Mouse (Mus musculus) urinary bladder, postnatal 25 days (tissue): Measurements from ENCODE around the gene Il12rb1.
A peak's percentile ranks its signal among the peaks of the same experiment; 100 is the strongest.

Source experiments
- DNase-seq: peaks from one replicate; pipeline ENCODE4 v3.0.0; 2022; ENCODE audit warnings: low spot score

Gene Il12rb1

DNA sequence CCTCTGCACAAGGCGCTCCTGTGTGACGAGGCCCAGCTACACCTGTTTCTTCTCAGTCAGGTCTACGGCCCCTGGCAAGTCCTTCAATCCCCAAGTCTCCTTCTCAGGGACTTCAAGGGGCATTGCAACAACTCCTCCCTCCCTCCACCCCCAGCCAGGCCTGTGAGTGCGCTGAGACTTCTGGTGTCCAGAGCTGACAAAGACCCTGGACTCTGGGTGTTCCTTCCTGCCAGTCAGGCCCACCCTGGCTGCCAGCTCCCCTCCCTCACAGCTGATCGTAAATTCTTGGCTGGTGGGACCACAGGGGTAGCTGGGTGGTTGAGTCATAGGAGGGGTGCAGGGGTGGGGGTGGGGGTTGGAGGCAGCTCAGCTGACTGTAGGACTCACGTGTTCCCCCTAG, 43.6 kb downstream of the Il12rb1 start:
- DNase-seq: no peak

DNA sequence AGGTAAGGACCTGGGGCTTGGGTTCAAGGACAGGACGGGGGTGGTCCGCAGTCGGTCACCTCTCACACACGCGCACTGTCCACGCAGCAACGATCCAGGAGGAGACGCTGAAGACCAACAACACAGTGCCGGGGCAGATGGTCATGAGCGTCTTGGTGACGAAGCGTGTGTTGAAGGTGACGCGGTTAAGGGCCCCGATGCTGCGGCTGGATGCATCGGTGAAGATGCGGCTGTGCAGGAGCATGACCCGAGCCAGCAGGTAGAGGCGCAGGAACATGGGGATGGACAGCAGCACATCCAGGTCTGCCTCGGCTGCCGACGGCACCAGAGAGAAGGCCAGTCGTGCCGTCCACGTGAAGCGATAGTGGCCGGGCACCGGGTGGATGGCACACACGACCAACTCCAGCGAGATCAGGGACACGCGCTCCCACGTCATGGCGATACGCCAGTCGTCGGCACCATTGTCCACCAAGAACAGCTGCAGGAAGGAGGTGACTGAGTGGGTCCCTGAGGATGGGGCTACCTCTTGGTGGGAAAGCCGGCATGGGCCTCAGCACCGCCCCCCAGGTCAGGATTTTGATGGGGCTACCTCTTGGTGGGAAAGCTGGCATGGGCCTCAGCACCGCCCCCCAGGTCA, 44.5 kb downstream of the Il12rb1 start:
- DNase-seq: no peak

DNA sequence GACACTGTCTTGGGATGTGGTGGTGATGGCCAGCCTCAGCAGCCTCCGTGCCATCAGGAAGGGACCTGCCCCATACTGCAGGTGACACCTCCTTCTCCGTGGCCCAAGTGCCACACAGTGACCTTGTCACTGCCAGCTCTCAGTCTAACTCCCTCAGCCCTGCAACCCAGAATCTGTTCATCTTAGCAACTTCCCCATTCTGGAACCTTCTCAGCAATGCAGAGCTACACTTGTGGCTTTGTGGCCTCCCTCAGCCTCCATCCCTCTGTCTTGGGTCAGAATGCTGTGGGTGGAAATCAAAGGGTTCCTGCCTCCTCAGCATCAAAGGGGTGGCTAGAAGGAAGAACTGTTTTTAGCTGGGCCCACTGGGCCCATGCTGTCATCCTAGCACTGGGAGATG, 45.6 kb downstream of the Il12rb1 start:
- DNase-seq: no peak

DNA sequence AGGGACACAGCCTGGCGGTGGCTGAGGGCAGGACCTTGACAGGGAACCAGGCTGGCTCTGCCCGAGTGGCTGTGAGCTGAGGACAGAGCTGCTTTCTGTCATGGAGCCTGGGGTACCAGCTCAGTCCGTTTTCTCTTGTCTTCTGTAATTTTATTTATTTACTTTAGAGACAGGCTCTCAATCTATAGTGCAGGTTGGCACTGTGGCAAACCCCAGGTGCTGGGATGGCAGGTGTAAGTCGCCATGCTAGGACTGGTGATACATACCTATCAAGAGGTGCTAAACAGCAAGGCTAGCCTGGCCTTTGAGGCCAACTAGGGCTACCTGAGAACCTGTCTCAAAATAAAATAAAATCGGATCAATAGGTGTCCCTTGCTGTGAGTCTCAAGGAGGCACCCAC, 47.8 kb downstream of the Il12rb1 start:
- DNase-seq: no peak

DNA sequence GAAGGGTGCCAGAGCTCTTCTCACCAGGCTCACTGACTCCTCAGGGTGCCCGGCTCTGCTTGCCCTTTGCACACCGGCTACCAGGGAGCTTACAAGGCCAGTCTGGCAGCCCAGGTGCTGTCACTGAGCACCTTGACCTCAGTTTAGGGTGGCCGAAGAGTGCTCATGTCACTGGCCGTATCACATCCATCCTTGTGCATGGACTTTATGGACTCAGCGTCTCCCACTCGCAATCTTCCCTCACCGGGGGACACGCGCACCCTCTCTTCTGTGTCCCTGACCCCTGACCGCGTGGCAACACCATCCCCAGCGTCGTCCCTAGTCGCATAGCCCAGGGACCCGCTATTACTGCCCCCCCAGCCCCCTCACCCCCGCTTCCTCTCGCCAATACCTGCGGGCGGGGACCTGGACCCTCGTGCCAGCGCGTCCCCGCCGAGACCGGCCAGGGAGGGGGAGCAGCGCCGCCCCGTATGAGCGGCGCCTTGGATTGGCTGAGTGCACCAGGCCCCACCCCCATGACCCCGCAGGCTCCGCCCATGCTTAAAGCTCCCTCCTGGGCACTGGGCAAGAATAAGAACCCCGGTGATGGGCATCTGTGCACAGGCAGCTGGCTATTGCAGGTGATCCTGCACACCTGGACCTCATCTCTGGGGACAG, 48.4 kb downstream of the Il12rb1 start:
- peak; percentile 68 for DNase-seq

DNA sequence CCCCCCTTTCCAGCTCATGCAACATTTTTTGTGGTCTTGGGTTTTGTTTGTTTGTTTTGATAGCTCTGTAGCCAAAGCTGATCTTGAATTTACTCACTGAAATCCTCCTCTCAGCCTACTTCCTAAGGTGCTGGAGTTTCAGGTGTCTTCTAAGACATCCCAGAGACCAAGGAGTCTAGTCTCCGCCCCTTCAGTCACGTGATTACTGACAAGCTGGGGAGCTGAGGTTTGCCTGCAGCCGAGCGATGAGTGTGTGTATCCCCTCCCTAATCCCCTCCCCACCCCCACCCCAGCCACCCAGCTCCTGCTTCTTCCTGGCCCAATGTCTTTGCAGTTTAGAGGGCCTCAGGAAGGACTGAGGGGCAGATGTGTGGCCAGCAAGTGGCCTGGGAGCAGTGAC, 49.3 kb downstream of the Il12rb1 start:
- DNase-seq: no peak

DNA sequence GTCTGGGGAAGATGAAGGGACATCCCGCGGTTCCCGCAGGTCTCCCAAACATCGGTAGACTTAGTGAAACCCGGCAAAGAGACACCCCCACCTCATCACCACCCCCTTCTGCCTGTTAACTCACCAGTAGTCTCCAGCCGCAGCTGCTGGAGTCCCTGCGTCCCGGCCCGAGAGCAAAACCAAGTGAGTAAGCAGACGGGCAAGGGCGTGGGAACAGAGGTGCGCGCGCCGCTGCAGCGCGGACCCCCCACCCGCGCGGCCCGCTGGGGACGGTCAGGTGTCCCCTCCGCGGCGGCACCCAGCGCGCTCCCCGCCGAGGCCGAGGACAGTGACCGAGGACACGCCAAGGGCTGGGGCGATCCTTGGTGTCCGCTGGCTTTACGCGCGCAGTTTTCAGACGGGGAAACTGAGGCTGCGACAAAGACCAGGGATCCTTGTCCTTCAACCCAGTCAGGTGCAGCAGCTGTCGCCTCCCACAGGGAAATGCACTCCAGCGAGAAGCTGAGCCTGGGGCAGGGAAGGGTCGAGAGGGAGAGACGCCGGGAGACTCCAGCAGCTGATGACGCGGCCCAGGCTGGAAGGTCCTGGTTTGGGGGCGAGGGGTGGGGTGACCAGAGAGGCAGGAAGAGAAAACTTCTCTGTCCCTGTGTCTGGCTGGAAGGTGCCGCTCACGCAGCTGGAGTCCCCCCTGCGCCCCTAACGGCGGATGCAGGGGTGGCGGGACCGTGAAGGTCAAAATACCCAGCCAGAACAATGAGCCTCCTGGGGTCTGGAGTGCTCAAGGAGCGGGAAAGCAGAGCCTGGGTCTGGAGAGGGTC, 54.8 kb downstream of the Il12rb1 start, which contains the start of gene Kcnn1:
TSS of gene Kcnn1 (minus strand) at position 435 of the 818 bp plus-strand sequence.
- no peak for DNase-seq

DNA sequence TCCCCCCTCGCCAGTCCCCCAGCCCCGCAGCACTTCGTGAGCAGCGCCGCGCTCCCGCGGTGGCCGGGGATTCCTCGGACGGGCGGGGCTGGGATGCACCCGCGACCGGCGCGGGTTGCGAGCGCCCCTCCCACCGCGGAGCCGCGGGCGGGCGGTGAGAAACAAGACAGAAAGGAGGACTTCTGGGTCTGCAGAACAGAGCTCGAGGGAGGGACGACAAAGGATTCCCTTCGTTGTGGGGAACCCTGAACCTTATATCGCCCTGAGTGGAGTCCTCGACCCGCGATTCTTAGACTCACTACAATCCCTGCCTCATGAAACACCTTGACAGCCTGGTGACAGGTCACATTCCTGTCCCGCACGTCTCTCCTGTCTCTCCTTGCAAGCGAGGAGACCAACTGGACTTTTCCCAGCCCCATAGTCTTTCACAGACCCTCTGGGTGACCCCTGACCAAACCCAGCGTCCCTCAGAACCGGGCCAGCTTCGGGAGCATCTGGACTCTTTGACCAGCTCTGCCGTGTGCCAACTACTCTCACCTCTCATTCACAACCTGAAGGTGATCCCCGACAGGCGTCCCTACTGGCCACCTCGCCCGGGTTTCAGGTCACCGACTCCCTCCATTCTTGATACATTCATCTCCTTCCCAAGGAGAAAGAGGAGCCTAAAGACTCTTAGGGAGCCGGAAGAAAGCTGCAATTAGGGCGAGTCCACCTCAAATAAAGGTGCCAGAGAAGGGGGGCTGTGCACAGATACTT, 55.9 kb downstream of the Il12rb1 start:
- no peak for DNase-seq

DNA sequence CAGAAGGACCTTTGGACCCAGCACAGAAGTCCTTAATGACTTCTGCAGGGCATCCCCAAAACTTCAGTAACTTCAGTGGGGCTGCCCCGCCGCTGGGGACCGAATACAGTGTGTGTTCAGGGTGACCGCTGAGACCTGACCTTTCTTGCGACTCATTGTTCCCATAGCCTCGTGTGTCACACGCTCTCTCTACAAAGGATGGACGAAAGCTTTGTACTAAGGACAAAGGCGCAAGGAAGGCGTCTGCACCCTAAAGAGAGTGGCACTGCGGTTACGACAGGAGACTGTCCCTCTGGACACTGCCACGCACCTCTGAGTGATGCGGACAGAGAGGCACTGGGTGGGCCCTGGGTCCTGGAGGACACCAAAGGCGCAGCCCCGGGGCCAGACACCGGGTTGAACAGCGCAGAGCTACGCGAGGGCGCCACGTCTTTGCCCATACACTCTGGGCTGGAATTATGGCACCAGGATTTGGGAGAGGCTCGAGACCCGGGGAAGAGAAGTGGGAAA, 56.5 kb downstream of the Il12rb1 start:
- DNase-seq: no peak

DNA sequence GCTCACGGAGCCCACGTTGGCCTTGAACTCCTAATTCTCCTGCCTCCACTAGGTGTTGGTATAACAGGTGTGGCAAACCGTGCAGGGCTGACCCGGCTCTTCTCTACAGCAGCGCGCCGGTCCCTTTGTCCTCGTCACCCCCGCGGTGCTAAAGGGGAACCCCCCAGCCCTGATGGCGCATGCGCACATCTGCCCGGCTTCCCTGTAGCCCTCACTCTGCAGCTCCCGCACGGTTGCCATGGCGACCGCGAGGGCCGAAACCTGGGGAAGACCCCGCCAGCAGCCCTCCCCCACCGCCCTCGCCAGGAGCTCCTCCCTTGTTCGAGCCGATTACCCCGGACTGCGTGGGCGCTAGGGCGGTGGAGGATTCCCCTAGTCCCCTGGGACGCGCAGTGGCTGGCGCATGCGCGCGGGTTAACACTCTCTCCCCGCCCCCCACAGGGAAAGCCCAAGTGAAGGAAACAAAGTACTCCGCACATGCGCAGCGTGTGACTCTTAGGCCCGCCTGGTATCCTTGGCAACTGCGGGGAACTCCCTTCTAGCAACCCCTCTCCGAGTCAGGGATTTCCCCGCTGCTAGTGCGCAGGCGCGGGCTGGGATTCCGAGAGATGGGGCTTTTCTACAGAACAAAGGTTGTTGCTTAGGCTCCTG, 57.2 kb downstream of the Il12rb1 start:
- peak; percentile 97 for DNase-seq

DNA sequence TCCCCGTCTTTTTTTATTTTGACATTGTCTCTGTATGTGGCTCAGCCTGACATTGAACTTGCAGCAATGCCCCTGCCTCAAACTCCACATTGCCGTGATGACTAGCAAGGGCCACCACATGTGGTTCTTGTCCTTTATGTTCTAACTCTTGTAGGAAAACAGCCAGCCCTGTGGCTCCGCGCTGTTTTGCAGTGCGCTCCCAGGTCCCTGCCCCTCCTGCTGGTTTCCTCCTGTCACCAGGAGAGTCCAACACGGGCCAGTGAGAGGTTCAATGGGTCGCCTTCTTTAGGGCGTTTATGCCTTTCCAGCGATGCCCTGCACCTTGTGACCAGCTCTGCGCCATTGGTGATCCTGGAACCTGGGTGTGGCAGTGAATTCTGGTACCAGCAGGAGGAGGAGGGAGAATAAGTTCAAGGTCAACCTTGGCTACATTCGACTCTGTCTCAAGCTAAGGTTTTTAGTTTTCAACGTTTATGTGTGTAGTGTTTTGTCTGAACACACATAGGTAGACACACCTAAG, 57.8 kb downstream of the Il12rb1 start:
- no peak for DNase-seq

DNA sequence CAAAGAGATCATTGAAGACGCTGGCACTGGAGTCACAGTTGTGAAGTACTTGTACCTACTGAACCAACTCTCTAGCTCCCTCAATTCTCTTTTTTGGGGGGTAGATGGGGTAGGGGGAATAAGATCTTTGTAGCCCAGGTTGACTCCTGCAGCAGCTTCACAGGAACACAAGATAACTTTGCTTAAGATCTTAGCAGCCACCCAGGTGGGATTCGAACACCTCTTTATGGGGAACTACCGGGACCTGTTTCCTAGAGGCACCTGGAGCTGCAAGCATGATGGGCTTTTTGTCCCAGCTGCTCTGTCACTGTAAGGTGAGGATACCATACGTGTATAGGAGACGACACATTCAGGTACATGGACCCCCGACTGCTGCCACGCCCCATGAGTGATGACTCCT, 58.3 kb downstream of the Il12rb1 start:
- no peak for DNase-seq

DNA sequence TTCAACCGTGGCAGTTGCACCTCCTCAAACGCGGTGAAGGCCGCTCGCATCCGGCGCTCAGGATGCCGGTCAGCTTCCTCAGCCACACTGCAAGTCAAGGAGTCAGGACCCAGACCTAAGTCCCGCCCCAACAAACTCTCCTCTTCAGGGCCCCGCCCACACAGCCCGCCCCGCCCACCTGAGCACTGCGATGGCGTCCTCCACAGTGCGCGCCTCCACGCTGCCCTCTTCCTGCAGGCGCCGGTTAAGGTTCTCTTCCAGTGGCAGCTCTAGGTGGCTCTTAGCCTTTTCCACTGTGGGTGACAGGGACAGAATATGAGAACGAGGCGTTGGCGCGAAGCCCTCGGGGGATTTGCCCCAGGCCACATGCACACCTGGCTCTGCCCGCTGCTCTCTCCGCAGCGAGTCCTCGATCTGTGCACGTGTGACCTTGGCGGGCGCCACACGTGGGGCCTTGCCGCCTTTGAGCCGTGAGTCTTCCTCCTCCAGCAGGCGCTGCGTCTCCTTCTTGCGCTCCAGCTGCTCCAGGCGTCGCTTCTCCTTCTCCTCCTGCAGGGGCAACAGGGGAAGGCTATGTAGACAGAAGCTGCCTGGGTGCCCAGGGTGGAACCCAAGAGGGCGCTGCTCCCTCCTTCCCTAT, 60.4 kb downstream of the Il12rb1 start:
- DNase-seq: no peak

DNA sequence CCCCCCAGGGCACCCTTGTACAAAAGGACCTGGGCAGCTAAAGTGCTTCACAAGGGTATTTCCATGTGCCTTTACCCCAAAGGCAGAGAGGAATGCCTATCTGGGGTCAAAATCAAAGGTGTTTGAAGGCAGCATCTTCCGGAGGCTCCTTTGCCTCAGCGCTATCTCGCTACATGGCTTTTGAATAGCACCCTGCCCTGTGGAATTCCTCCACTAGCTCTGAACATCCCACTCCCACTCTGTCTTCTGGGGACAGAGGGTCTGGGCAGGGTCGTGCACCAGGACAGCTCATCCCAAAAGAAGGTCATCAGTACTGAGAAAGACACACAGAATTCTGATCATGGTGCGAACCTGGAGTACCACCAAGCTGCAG, 60.9 kb downstream of the Il12rb1 start:
- DNase-seq: no peak

DNA sequence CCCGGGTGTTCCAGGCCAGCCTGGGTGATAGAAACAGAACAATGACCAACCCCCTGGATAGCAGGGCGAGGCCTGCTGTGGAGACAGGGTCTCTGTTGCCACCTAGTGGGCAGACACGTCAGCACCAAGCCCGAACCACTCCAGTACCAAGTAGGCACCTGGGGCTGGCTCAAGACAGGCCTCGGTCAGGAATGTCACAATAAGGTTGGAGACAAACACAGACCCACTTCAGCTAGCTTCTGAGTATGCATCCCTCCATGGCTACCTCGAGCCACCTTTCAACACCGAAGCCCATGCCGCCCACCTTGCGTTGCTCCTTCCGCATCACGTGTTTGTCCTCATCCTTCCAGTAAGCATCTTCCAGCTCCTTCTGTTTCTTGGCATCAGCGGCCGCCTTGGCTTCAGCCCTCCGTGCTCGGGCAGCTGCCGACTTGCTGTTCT, 61.4 kb downstream of the Il12rb1 start:
- DNase-seq: peak; percentile 61
